7 mouse cellular contexts compared by ENCODE assay signal in the genomic region with DNA sequence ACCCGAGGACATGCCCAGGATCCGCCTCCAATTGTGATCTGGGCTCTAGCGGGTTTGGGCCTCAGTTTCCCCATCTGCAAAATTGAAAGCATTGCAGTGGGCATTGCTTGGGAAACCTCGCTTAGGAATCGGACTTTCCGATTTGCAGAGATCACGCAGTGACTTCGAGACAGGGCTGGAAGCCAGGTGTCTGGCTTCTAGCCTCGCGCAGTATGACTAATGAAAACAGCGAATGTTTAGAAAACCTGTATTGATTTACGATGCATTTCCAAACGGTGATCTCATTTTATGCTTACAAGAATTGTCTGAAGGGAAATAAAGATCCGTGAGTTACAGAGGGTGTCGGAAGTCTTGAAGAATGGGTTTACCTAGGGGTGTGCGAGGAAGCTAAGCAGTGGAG. TPM values are rescaled to one million over a fixed set of nuclear protein-coding genes. Genes with fewer than 3 reads are reported as not detected.
DNase-seq lines count a peak whose midpoint lies in the region; ATAC-seq and TF ChIP-seq lines count a peak whose summit lies in the region.

No protein-coding gene starts in this region.

- DNase-seq in lung, embryonic 14.5 days, result peak; percentile 32
- no peak for DNase-seq in lung, postnatal 4 days
- DNase-seq in forelimb bud, embryonic 11.5 days (ENCODE audit: low read depth, low spot score), result peak; percentile 27
- no peak for DNase-seq in midbrain, embryonic 10.5 days (ENCODE audit: low spot score)
- no peak for DNase-seq in right cerebral cortex, postnatal 36 days (ENCODE audit: low spot score in 2 of 2)

- TF ChIP-seq POLR2A in bone marrow macrophage, adult 2 months (IDR thresholded peaks at IDR 0.05; ENCODE audit: borderline replicate concordance, low read depth, low read length), result no peak

- no peak for ATAC-seq in lung, embryonic 14.5 days (ENCODE audit: insufficient read depth)
- ATAC-seq in cerebellum, adult (ENCODE audit: insufficient number of reproducible peaks, low FRiP score, low TSS enrichment), result no peak

- peaks cover 34% of the 10 kb centered on the region for H3K36me3 ChIP-seq in lung, embryonic 14.5 days (ENCODE audit: insufficient read depth)
- H3K36me3 ChIP-seq in midbrain, embryonic 10.5 days, result peaks cover 40% of the 10 kb centered on the region

- H3K9me3 ChIP-seq in lung, embryonic 14.5 days (ENCODE audit: low read depth, low read length), result no peaks in the 10 kb centered on the region
- H3K9me3 ChIP-seq in midbrain, embryonic 10.5 days (replicated peaks), result no peaks in the 10 kb centered on the region

- H3K27me3 ChIP-seq in lung, embryonic 14.5 days (ENCODE audit: insufficient read depth, low read length), result no peaks in the 10 kb centered on the region
- no peaks in the 10 kb centered on the region for H3K27me3 ChIP-seq in midbrain, embryonic 10.5 days (ENCODE audit: low read depth, poor library complexity, severe bottlenecking)

- peak overlapping the region; percentile 87 for H3K4me2 ChIP-seq in lung, embryonic 14.5 days

- under 1% methylated on average over 16 of the region's 16 CpGs for WGBS in lung, embryonic 14.5 days
- 4% methylated on average over 16 of the region's 16 CpGs for WGBS in midbrain, embryonic 10.5 days

- H3K27ac ChIP-seq in lung, embryonic 14.5 days (ENCODE audit: low read depth), result peak overlapping the region; percentile 89
- peak overlapping the region; percentile 84 for H3K27ac ChIP-seq in bone marrow macrophage, adult 2 months (ENCODE audit: insufficient read depth, low read depth, low read length)
- peak overlapping the region; percentile 94 for H3K27ac ChIP-seq in midbrain, embryonic 10.5 days (replicated peaks)

- TF ChIP-seq CTCF in lung, embryonic 14.5 days (IDR thresholded peaks at IDR 0.05; ENCODE audit: low read depth), result no peak
- TF ChIP-seq CTCF in bone marrow macrophage, adult 2 months (IDR thresholded peaks at IDR 0.05; ENCODE audit: low read depth, low read length), result no peak

- H3K9ac ChIP-seq in lung, embryonic 14.5 days, result peak overlapping the region; percentile 85

- peak overlapping the region; percentile 84 for H3K4me3 ChIP-seq in lung, embryonic 14.5 days (ENCODE audit: low read depth, low read length)
- H3K4me3 ChIP-seq in bone marrow macrophage, adult 2 months (ENCODE audit: insufficient read depth, low read length), result peak overlapping the region; percentile 85
- peak overlapping the region; percentile 83 for H3K4me3 ChIP-seq in midbrain, embryonic 10.5 days

- peaks cover 4% of the 10 kb centered on the region; the same call in 1 of the 2 replicates for H3K4me1 ChIP-seq in lung, embryonic 14.5 days (ENCODE audit: insufficient read depth)
- peaks cover 9% of the 10 kb centered on the region for H3K4me1 ChIP-seq in bone marrow macrophage, adult 2 months (ENCODE audit: control insufficient read depth, insufficient read depth, low read length)
- peaks cover 24% of the 10 kb centered on the region for H3K4me1 ChIP-seq in midbrain, embryonic 10.5 days

RNA-seq across cellular contexts. Expression of gene Prpf19, which starts 0.7 kb away (rescaled TPM):
- polyA plus RNA-seq in lung, embryonic 14.5 days (2014; fragmentation: Nextera tagmentation; extraction: Ambion mirVana), result 40.7 TPM in 2 replicates
- 41.4 and 51.6 TPM in 2 replicates for polyA plus RNA-seq in bone marrow macrophage, adult 2 months (2012; ENCODE audit: insufficient read depth, insufficient read length, missing spikeins)
- 35.8 and 37.2 TPM in 2 replicates for polyA plus RNA-seq in midbrain, embryonic 10.5 days (2016; fragmentation: Nextera tagmentation; extraction: Ambion mirVana)

RNA-seq across cellular contexts. Expression of gene Tmem109, which starts 13.9 kb away (rescaled TPM):
- polyA plus RNA-seq in lung, embryonic 14.5 days (2014; fragmentation: Nextera tagmentation; extraction: Ambion mirVana), result 120 and 122 TPM in 2 replicates
- 75.4 and 80.6 TPM in 2 replicates for polyA plus RNA-seq in bone marrow macrophage, adult 2 months (2012; ENCODE audit: insufficient read depth, insufficient read length, missing spikeins)
- polyA plus RNA-seq in midbrain, embryonic 10.5 days (2016; fragmentation: Nextera tagmentation; extraction: Ambion mirVana), result 50.1 and 53.0 TPM in 2 replicates

RNA-seq across cellular contexts. Expression of gene Zp1, which starts 24.7 kb away (rescaled TPM):
- not detected in 2 replicates for polyA plus RNA-seq in lung, embryonic 14.5 days (2014; fragmentation: Nextera tagmentation; extraction: Ambion mirVana)
- polyA plus RNA-seq in bone marrow macrophage, adult 2 months (2012; ENCODE audit: insufficient read depth, insufficient read length, missing spikeins), result not detected in 2 replicates
- not detected in 2 replicates for polyA plus RNA-seq in midbrain, embryonic 10.5 days (2016; fragmentation: Nextera tagmentation; extraction: Ambion mirVana)

RNA-seq across cellular contexts. Expression of gene Tmem132a, which starts 26.0 kb away (rescaled TPM):
- polyA plus RNA-seq in lung, embryonic 14.5 days (2014; fragmentation: Nextera tagmentation; extraction: Ambion mirVana), result 68.7 and 80.2 TPM in 2 replicates
- polyA plus RNA-seq in bone marrow macrophage, adult 2 months (2012; ENCODE audit: insufficient read depth, insufficient read length, missing spikeins), result 2.1 and 3.1 TPM in 2 replicates
- 111 and 122 TPM in 2 replicates for polyA plus RNA-seq in midbrain, embryonic 10.5 days (2016; fragmentation: Nextera tagmentation; extraction: Ambion mirVana)

RNA-seq across cellular contexts. Expression of gene Ptgdr2, which starts 41.3 kb away (rescaled TPM):
- polyA plus RNA-seq in lung, embryonic 14.5 days (2014; fragmentation: Nextera tagmentation; extraction: Ambion mirVana), result not detected in 2 replicates
- not detected in 2 replicates for polyA plus RNA-seq in bone marrow macrophage, adult 2 months (2012; ENCODE audit: insufficient read depth, insufficient read length, missing spikeins)
- 0.04 and 0.09 TPM in 2 replicates for polyA plus RNA-seq in midbrain, embryonic 10.5 days (2016; fragmentation: Nextera tagmentation; extraction: Ambion mirVana)

Comparison
In these comparisons a context has a peak if more than half of its experiments do, and no peak if none do; other contexts are left out.
1. DNase-seq: peak in lung, embryonic 14.5 days (single experiment) and forelimb bud, embryonic 11.5 days (single experiment); none in lung, postnatal 4 days (0 of 2), midbrain, embryonic 10.5 days (single experiment) and right cerebral cortex, postnatal 36 days (0 of 2).
2. Peak in every context shown above with its lines, with median percentiles within 50 percentile points of each other: H3K27ac ChIP-seq and H3K4me3 ChIP-seq.